Comparison of ENCODE assay signal across 12 mouse cellular contexts in genomic region chr4:31830241-31830640, GRCm38 (mm10).
DNase-seq lines count a peak whose midpoint lies in the region; ATAC-seq and TF ChIP-seq lines count a peak whose summit lies in the region.
"Had no signal": no experiment of that assay in that cellular context is flagged by ENCODE, and none has a peak within 500 bp of the region (broad histone marks: within the 10 kb centered on the region; RNA-seq: fewer than 3 reads in every experiment).

No protein-coding gene starts in this region.

- H3K4me3 ChIP-seq in forebrain, embryonic 11.5 days (ENCODE audit: low read depth, low read length) = no peak overlapping the region
- no peak overlapping the region for H3K4me3 ChIP-seq in forebrain, embryonic 15.5 days
- no peak overlapping the region for H3K4me3 ChIP-seq in stomach, embryonic 15.5 days (replicated peaks)
- no peak overlapping the region for H3K4me3 ChIP-seq in stomach, postnatal 0 days (ENCODE audit: low read depth, low read length)
- no peak overlapping the region for H3K4me3 ChIP-seq in lung, postnatal 0 days (ENCODE audit: low read depth, low read length)
- H3K4me3 ChIP-seq: embryonic facial prominence, embryonic 15.5 days; heart, embryonic 15.5 days; left cerebral cortex, adult 2 months had no signal

- no peak overlapping the region for H3K9ac ChIP-seq in forebrain, embryonic 11.5 days (ENCODE audit: low read length)
- no peak overlapping the region for H3K9ac ChIP-seq in forebrain, embryonic 15.5 days (replicated peaks)
- no peak overlapping the region for H3K9ac ChIP-seq in stomach, embryonic 15.5 days
- H3K9ac ChIP-seq in stomach, postnatal 0 days (ENCODE audit: low read length) = no peak overlapping the region
- no peak overlapping the region for H3K9ac ChIP-seq in lung, postnatal 0 days (replicated peaks; ENCODE audit: low read depth)
- H3K9ac ChIP-seq: embryonic facial prominence, embryonic 15.5 days; heart, embryonic 15.5 days had no signal

- 0 out of 2 replicates have a peak overlapping the region, but pooled peaks have one; percentile 1 for H3K4me2 ChIP-seq in forebrain, embryonic 11.5 days (ENCODE audit: low read depth, low read length, severe bottlenecking)
- no peak overlapping the region for H3K4me2 ChIP-seq in forebrain, embryonic 15.5 days (replicated peaks)
- 0 out of 2 replicates have a peak overlapping the region, but pooled peaks have one; percentile 5 for H3K4me2 ChIP-seq in stomach, embryonic 15.5 days
- no peak overlapping the region; the same call in 1 of the 2 replicates for H3K4me2 ChIP-seq in stomach, postnatal 0 days (replicated peaks; ENCODE audit: low read depth)
- H3K4me2 ChIP-seq in lung, postnatal 0 days (replicated peaks; ENCODE audit: low read depth, low read length) = 0 out of 2 replicates have a peak overlapping the region, but pooled peaks have one; percentile 14
- H3K4me2 ChIP-seq: embryonic facial prominence, embryonic 15.5 days; heart, embryonic 15.5 days had no signal

- no peak for TF ChIP-seq CTCF in stomach, postnatal 0 days (IDR thresholded peaks at IDR 0.05; ENCODE audit: low read depth)
- TF ChIP-seq CTCF in lung, postnatal 0 days (IDR thresholded peaks at IDR 0.05) = no peak

- H3K36me3 ChIP-seq in forebrain, embryonic 11.5 days (ENCODE audit: control insufficient read depth, insufficient read depth, low read length) = no peaks in the 10 kb centered on the region
- H3K36me3 ChIP-seq in forebrain, embryonic 15.5 days = no peaks in the 10 kb centered on the region
- H3K36me3 ChIP-seq in stomach, embryonic 15.5 days = no peaks in the 10 kb centered on the region
- no peaks in the 10 kb centered on the region for H3K36me3 ChIP-seq in stomach, postnatal 0 days (ENCODE audit: control insufficient read depth, insufficient read depth, low read length)
- no peaks in the 10 kb centered on the region for H3K36me3 ChIP-seq in lung, postnatal 0 days (ENCODE audit: insufficient read depth, low read length)
- H3K36me3 ChIP-seq: embryonic facial prominence, embryonic 15.5 days; G1E; heart, embryonic 15.5 days had no signal

- WGBS in forebrain, embryonic 11.5 days = 1% methylated on average over 11 of the region's 11 CpGs
- WGBS in forebrain, embryonic 15.5 days = 6% methylated on average over 11 of the region's 11 CpGs
- 26% methylated on average over 11 of the region's 11 CpGs for WGBS in stomach, embryonic 15.5 days
- 38% methylated on average over 11 of the region's 11 CpGs for WGBS in stomach, postnatal 0 days
- 27% methylated on average over 11 of the region's 11 CpGs for WGBS in lung, postnatal 0 days

- DNase-seq in forebrain, embryonic 11.5 days (ENCODE audit: low spot score) = no peak
- no peak for DNase-seq in stomach, postnatal 0 days (ENCODE audit: low spot score)
- DNase-seq in lung, postnatal 0 days (ENCODE audit: low spot score) = peak; percentile 45
- DNase-seq in urinary bladder, postnatal 14 days (ENCODE audit: low spot score) = no peak
- DNase-seq in ovary, adult 18-20 months (ENCODE audit: low spot score) = no peak
- no peak for DNase-seq in left cerebral cortex, adult 8-10 months (ENCODE audit: low spot score in 2 of 2)

- no peak for TF ChIP-seq EP300 in stomach, postnatal 0 days (optimal IDR thresholded peaks at IDR 0.05)
- TF ChIP-seq EP300 in lung, postnatal 0 days (IDR thresholded peaks at IDR 0.05) = no peak

- H3K4me1 ChIP-seq in forebrain, embryonic 11.5 days (replicated peaks; ENCODE audit: control insufficient read depth, insufficient read depth, low read length) = peaks cover 9% of the 10 kb centered on the region; the same call in 1 of the 2 replicates
- peaks cover 9% of the 10 kb centered on the region; the same call in 1 of the 2 replicates for H3K4me1 ChIP-seq in forebrain, embryonic 15.5 days
- H3K4me1 ChIP-seq in stomach, embryonic 15.5 days = no peaks in the 10 kb centered on the region
- no peaks in the 10 kb centered on the region for H3K4me1 ChIP-seq in stomach, postnatal 0 days (replicated peaks; ENCODE audit: control insufficient read depth, insufficient read depth)
- H3K4me1 ChIP-seq in lung, postnatal 0 days (ENCODE audit: insufficient read depth, low read depth, low read length) = no peaks in the 10 kb centered on the region
- H3K4me1 ChIP-seq: embryonic facial prominence, embryonic 15.5 days had no signal

- H3K27ac ChIP-seq in forebrain, embryonic 11.5 days (ENCODE audit: low read depth, low read length) = no peak overlapping the region
- no peak overlapping the region for H3K27ac ChIP-seq in forebrain, embryonic 15.5 days (replicated peaks)
- no peak overlapping the region for H3K27ac ChIP-seq in stomach, embryonic 15.5 days
- no peak overlapping the region for H3K27ac ChIP-seq in stomach, postnatal 0 days (replicated peaks)
- no peak overlapping the region for H3K27ac ChIP-seq in lung, postnatal 0 days (ENCODE audit: low read length)
- H3K27ac ChIP-seq: embryonic facial prominence, embryonic 15.5 days; heart, embryonic 15.5 days; left cerebral cortex, adult 2 months had no signal

- 0 out of 2 replicates have a peak, but pooled peaks have one; percentile 31 for ATAC-seq in forebrain, embryonic 11.5 days (replicated peaks; ENCODE audit: low FRiP score)
- ATAC-seq in forebrain, embryonic 15.5 days (replicated peaks) = no peak
- no peak for ATAC-seq in stomach, embryonic 15.5 days (ENCODE audit: insufficient read depth, low FRiP score, low read depth)
- ATAC-seq in stomach, postnatal 0 days (ENCODE audit: low FRiP score, low TSS enrichment) = no peak
- peak; percentile 30; the same call in 1 of the 2 replicates for ATAC-seq in lung, postnatal 0 days

- H3K27me3 ChIP-seq in forebrain, embryonic 11.5 days (ENCODE audit: control insufficient read depth, insufficient read depth, low read length) = no peaks in the 10 kb centered on the region
- H3K27me3 ChIP-seq in forebrain, embryonic 15.5 days = no peaks in the 10 kb centered on the region
- H3K27me3 ChIP-seq in stomach, embryonic 15.5 days (replicated peaks) = no peaks in the 10 kb centered on the region
- no peaks in the 10 kb centered on the region for H3K27me3 ChIP-seq in stomach, postnatal 0 days (ENCODE audit: control insufficient read depth, insufficient read depth, low read length)
- no peaks in the 10 kb centered on the region for H3K27me3 ChIP-seq in lung, postnatal 0 days (replicated peaks; ENCODE audit: insufficient read depth, low read length)
- H3K27me3 ChIP-seq: embryonic facial prominence, embryonic 15.5 days; heart, embryonic 15.5 days had no signal

- no peaks in the 10 kb centered on the region for H3K9me3 ChIP-seq in forebrain, embryonic 11.5 days (ENCODE audit: control insufficient read depth, low read length)
- no peaks in the 10 kb centered on the region for H3K9me3 ChIP-seq in forebrain, embryonic 15.5 days
- no peaks in the 10 kb centered on the region for H3K9me3 ChIP-seq in stomach, embryonic 15.5 days
- H3K9me3 ChIP-seq in stomach, postnatal 0 days (ENCODE audit: control insufficient read depth, low read length) = no peaks in the 10 kb centered on the region
- no peaks in the 10 kb centered on the region for H3K9me3 ChIP-seq in lung, postnatal 0 days (ENCODE audit: low read length)
- H3K9me3 ChIP-seq: embryonic facial prominence, embryonic 15.5 days; heart, embryonic 15.5 days had no signal

Comparison
In these comparisons a context has a peak if more than half of its experiments do, and no peak if none do; other contexts are left out.
1. ATAC-seq: peak in forebrain, embryonic 11.5 days (single experiment) and lung, postnatal 0 days (single experiment); none in forebrain, embryonic 15.5 days (single experiment), stomach, embryonic 15.5 days (single experiment) and stomach, postnatal 0 days (single experiment).
2. H3K4me2 ChIP-seq: peak in forebrain, embryonic 11.5 days (single experiment), stomach, embryonic 15.5 days (single experiment) and lung, postnatal 0 days (single experiment); none in forebrain, embryonic 15.5 days (single experiment) and stomach, postnatal 0 days (single experiment).